Mouse (Mus musculus): ENCODE measurements around the gene Trp53tg5.

Trp53tg5 gene

DNA sequence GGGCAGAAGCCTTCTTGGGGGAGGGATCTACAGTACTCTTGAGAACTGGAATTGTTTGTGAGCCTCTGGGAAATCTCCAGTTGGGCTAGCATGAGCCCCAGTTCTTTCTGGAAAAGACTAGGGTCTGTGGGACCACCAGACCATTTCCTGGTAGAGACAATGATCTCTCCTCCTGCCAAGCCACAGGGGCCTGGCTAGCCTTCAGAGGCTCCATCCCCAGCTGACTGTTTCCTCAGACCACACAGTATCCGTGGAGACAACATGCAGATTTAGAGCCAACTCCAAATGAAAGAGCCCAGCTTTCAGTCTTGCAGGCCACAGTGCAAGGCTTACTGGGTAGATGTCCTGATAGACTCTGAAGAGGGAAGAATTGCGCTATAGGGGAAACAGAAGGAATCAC, 20.6 kb upstream of the Trp53tg5 start:
- DNase-seq, result no peak

DNA sequence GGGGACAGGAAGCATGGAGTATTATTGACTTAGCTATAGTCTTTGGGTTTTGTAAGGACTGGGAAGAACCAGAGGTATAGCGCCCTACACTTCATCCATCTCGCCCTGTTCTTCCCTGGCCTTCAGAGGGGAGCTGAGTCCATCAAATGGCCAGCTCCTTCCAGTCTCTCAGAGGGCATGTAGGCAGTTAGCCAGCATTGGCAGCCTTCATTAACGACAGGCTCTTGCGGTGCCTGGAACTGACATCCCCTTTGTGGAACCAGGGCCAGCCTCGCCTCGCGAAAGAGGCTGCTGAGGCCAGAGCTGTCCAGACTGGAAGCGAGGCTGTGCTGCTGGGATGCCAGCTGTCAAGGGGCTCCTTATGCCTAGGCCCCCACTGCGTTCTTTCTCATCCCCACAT, 14.3 kb upstream of the Trp53tg5 start:
- no peak for DNase-seq

DNA sequence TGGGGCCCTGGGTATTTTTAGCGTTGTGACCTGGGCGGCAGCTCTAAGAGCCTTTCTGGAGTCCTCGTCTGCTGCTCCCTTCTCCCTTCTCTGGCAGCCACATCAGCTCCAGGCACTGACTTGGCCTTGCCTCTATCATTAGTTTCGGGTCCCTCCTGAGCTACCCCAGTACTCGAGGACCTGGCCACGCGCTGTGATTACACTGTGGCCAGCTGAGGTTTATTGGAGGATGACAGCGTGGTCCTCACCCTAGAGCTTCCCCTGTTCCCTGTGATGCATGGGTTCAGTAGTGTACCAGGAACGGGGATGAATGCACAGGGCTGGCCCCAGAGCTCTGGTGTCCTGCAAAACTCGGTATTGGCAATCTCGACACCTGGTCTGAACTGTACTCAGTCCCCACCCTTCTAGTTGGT, 13.6 kb upstream of the Trp53tg5 start:
- no peak for DNase-seq

DNA sequence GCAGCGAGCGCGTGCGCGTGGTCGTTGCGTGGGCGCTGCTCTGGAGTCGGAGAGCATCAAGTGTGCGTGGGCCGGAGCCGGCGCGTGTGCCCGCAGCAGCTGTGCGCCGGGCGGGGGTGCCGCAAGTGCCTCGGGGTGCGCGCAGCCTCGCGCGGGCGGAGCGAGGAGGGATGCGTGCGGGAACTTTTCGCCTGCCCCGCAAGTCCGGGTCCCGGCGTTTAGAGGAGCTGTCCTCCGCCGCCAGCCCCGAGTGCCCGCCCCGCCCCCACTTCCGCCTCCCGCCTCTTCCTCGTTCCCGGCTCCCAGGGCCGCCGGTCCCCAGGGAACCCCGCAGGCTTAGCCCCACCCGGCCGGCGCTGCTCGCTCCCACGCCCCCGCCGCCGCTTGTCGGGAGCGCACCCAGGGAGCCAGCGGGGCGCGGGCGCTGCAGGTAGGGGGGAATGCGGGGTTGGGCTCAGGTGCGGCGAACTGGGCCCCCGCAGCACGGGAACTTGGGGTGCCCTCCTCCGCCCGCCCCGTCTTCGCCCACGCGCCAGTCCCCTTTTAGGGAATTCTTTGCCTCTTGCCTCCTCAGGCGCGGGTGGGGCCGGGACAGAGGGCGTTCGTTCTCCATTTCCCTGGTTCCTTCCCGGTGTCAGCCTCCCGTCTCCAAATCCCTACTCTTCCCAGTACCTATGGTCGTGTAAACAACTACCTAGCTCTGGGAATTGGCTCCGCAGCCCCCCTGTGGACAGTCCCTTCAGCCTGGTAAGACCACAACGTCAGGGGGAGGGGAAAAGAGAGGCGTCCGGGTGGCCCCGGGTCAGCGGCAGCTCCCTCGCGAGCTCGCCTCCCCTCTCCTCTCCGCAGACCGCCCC, 13.0 kb upstream of the Trp53tg5 start:
- DNase-seq, result peak; percentile 63 to 66

DNA sequence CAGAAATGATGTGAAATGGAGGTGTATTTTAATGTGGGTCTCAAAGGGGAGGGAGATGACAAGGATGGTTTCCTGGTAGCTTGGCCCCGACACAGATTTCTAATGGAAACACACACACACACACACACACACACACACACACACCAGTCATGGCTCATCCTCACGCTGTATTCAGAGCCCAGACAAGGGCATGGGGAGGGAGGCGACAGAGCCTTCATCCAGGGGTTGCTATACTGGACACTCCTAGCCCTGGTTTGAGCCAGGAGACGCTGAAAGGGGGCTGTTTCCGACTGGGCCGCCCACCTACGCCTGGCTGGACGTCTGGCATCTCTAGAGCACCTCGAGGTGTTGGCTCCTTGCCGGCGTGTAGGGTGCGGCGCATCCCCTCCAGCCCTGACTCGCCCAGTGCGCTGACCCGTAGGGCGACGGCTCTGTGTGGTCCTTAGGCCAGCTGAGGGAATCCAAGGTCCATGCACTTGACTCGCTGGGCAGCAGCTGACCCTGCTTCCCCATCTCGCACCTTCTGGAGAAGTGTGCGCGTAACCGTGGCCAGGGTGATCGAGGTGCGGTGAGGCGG, 12.2 kb upstream of the Trp53tg5 start, which contains the start of gene Dbndd2:
Gene Dbndd2, plus strand, starts transcription at position 426 of the 577 bp plus-strand sequence.
- DNase-seq, result no peak

DNA sequence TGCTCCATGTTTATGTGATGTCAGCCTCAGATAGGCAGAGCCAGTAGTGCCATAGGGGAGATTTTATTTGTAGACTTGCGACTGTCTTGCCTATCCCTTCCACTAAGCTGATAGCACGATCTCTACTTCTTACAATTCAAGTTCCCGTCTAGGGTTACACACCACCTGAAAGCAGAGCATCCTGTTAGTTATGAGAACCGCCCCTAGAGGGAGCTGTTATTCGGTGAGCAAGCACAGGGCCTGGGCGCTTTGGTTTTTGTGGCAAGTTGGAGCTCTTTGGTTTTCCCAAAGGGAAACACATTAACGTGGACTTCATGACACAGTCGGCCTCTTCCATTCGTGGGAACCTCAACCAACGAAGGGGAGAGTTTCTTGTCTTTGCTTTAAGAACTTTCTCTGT, 3.3 kb downstream of the Trp53tg5 start:
- DNase-seq, result peak; percentile 71 to 75

DNA sequence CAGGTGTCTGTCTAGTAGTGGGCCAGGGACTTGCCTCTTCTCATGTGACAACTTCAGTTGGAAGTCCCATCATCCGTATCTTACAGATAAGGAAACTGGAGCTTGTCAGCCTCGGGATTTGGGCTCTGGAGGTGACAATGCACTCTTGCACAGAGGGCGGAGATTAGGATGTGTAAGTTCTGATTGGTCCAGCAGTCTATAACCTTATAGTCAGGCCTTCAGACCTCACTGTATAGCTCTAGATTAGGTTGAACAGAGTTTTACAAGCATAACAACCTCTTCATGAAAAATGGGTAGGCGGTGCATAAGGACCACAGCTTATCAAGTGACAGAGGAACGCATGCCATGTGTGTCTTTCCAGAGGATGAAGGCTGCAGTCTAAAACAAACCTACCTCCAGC, 6.7 kb downstream of the Trp53tg5 start:
- DNase-seq, result no peak

DNA sequence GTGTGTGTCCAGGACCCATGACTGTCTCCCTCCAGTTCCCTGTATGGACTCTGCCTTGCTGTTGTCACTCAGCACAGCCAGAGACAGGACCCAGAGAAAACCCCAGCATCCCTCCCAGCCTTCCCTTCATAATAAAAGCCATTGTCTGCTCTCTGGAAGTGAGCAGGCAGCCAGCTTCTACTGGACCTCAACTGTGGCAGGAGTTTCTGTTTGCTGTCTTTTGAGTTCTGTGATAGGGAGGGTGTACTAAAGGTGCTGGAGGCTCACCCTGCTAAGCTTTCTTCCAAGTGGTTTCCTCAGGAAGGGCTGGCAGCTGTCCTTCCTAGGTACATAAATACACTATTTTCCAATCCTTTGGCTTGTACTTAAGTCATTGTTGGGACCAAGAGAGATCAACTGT, 8.4 kb downstream of the Trp53tg5 start:
- no peak for DNase-seq

DNA sequence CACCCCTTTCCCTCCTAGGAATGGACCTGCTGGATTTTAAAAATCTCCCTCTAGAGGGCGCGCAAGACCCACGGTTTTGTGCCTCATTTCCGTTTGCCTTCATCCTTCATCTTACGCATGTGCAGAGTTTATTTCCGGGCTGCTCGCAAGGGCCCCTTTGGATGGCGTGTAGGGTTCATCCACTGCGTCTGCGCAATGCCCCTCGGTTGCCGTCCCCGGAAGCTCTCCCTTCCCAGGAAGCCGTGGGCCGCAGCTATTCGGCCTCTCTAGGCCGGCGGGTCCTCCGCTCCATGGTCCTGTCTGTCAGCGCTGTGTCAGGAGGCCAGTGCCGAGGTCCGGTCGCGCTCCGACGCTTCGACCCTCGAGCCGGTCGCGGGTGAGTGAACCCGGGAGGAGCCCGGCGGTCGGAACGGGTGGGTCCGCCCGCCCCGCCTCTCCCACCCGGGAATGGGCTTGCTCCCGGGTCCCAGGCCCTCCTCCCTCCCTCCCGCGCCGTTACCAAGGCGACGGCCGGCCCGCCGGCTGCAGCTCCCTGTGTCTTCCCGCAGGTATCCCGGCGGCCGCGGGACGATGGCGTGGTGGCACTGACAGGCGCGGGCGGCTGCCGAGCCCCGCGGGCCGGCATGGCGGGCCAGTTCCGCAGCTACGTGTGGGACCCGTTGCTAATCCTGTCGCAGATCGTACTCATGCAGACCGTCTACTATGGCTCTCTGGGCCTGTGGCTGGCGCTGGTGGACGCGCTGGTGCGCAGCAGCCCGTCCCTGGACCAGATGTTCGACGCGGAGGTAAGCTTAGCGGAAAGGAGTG, 12.6 kb downstream of the Trp53tg5 start, which contains the start of gene Gm20458:
Gene Gm20458, plus strand, starts transcription at position 223 of the 807 bp plus-strand sequence.
- DNase-seq, result peak; percentile 91 to 93

DNA sequence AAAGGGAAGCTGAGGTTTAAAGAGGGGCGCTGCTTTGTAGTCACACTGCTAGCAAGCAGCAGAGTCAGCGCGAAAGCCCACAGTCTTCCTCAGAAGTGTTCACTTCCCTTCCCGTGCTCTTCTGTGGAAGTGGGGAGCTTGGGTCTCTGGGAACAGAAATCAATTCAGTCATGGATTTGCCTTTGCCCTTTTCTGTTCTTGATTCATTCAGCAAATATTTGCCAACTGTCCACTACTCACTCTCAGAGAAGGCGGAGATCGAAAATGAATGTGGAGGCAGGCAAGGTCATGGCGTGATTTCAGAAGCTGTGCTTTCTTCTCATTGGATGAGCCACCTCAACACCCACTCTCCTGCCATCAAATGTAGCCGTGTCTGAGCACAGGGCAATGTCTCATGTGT, 15.0 kb downstream of the Trp53tg5 start:
- DNase-seq, result peak in 1 of 2 experiments; percentile 38

DNA sequence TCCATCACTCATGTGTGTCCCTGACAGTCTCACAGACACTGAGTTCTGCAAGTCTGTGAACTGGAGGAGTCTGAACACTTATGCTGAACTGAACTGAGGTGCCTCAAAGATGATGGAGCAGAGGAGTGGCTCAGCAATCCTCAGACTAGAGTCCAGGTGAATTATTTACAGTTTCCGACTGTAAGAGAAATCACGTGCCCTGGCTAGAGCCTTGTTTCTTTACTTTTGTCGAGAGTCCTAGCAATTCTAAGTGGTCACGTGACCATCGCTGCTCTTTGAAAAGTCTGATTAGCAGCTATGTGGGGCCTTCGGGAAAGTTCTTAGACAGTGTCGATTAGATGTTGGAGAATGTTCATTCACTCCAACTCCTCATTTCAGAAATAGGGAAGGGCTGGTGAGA, 15.6 kb downstream of the Trp53tg5 start:
- DNase-seq, result no peak

DNA sequence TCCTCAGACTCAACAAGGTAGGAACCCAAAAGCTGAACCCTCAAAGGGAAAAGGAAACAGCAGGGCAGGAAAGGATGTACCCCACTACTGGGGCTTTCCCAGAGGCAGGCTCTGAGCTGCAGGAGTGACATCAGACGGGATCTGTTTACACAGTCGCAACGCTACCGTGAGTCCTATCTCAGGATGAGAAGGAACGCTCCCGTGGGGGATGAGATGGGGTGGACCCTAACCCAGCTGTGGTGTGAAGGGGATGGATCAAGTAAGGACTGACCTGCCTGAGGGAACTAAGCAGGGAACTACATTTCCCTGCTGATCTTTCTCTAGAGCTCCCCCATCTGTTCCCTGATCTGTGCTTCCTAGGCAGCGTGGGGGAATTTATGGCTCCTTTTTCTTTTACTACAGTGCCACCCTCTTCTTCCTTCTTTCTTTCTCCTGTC, 16.6 kb downstream of the Trp53tg5 start, which contains the start of gene Sys1:
Gene Sys1, plus strand, starts transcription at position 101 of the 437 bp plus-strand sequence.
- peak; percentile 61 to 67 for DNase-seq

DNA sequence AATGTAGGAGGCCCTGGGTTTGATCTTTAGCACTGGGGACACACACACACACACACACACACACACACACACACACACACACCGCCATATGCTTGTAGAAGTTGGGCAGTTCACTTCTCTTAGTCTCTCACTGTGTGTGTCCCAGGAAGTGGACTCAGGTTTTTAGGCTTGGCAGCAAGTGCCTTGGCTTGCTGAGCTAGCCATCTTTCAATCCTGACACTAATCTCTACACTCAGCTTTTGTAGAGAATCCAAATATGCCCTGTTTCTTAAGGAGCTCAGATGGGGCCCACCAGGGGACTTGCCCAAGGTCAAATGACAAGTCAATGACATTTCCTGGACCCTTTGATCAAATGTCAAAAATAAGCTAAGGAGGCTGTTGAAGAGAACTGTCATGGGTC, 17.1 kb downstream of the Trp53tg5 start:
- DNase-seq, result no peak

DNA sequence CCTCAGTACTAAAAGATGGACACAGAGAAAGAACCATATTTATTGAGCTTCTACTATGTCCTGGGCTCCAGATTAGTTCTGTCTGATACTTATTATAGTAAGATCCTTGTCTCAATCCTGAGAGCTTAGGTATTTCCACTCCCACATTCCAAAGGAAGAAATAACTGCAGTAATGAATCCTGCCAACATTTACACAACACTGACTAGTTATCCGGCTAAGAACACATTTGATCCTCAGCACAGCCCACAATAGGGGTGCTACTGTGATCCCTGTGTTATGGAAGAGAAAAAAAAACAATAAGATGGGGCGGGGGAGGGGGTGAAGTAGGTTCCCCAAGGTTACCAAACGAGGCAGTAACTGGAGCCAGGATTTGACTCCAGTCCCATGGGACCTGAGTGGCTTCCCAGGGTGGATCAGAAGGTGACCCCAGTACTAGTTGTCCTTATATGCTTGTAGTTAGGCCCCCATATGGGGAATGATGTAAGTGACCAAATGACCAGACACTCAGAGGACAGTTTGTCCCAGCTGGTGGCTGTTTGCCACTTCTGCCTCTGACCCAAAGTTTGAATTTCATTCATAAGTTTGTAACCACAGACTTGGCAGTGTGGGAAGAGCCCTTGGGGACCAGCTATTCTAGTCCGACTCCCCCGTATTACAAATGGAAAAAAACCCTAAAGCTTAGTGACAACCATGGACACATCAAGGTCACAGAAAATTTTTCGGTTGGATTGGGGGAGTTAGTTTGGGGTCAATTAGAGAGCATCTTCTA, 17.9 kb downstream of the Trp53tg5 start:
- DNase-seq, result no peak

DNA sequence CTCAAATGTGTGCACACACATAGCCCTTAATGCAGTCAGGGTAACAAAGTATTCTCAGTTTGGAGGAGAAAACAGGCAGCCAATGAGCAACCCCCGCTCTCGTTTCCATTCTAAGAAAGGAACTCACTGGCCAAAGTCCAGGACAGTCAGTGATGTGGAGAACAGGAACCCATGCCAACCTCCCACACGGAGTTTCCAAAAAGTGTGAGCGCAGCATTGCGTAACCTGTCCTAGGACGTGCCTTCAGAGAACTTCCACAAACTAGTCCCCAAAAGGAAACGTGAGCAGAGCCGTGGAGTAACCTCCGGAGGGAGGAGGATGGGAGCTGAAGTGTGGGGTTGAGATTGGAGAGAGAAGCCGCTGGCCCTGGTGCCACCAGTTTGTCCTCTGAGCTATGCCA, 18.7 kb downstream of the Trp53tg5 start:
- no peak for DNase-seq

DNA sequence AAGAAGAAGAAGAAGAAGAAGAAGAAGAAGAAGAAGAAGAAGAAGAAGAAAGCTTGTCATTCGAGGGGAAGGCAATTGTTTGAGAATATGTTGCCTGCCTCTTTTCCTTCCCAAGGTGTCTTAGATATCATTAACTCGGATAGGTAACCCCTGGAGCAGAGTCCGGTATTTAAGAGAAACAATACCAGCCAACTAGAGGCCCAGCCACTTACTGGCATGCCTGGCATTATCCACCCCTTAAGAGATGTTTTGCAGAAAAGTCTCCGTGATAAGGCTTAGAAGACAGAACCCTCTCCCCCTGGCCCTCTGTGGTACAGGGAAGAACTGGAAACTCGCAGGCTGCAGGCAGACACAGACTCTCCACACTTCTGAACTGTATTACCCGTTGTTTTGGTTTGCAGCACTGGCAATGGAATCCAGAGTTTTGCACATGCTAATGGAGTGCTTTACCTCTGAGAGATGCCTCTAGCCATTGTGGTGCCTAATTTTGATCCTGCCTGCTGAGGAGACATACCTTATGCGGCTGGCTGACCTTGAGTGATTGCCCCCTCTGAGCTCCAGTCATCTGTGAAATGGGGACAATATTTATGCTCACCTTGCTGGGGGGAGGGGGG, 19.5 kb downstream of the Trp53tg5 start:
- DNase-seq, result no peak

DNA sequence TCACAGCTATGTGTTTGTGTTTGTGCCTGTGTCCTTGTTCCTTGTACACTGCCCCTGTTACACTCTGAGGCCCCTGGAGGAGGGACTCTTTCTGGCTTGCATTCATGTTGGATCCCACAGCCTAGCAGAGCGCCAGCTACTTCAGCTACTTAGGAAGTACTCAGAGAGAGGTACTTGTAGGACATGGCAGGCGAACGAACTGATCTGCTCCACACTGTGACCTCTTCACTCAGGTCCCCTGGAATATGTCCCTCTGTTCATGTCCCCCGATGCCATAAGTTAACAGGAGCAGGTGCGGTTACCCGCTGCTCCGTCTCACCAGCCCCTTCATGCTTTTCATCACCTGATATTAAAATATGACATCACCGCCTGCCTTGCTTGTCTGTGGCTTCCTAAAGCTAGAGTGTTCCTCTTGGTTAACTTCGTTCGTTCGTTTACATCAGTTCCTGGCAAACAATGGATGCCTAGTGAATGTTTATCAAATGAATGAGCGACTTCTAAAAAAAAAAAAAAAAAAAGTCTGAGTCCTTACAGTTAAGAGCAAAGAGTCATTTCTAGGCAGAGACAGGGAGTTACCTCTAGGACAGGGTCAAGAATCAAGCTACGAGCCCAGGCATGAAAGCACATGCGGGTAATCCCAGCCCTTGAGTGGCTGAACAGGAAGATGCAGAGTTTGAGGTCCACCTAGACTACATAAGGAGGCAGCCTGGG, 20.3 kb downstream of the Trp53tg5 start:
- no peak for DNase-seq

DNA sequence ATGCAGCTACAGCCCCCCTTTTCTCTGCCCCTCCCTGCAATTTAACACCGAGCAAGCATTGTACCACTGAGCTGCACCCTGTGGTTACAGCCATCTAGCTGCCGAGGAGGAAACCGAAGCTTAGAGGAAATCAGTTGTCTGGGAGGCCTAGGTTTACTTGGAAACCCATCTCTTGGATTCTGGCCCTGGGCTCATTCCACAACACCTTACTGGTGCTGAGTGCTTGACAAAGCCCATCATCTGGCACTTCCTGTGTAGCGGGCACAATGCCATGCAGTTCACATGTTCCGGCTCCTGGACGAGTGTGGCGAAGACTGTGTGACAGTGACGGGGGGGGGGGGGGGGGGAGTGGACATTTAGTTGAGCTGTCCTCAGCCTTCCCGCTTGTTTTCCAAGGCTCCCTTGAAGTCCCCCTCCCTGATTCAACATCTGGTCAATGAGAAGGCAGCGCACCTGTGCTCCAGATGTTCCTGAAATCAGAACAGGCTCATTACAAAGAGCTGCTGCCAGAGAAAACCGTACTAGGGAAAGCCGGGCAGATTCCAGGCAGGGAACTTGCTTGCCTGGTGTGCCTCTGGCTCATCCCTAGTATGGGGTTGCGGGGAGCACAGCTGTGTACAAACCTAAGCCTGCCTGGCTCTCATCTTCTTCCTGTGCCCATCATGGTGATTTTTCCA, 21.4 kb downstream of the Trp53tg5 start:
- no peak for DNase-seq

DNA sequence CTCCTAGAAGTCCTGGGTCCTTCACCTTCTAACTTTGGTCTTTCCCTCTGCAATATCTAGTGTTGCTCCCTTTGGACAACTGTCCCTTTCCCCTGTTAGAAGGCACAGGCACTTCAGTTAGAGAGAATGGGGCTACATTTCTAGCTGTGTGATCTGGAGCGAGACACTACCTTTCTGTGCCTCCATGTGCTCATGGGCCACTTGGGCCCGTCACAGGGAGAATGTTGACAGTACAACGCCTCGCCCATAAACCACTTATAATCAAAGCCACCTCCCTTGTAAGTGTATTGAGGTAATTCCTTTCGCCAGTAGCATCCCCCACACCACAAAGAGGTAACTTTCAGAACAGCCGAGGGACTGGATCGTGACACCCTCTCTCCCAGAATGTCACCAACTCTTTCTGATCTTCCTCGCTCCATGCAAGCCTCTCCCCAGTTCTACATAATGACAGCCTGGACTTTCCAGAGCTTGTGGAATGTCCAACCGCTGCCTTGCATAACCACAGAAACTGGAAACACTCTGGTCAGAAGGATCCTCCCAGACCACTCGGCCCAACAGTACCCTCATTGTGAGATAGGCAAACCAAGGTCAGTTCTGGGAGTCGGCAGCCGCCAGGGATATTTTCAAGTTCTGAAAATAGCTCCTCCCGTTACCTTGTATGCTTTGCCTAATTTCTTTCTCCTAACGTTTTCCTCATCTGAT, 24.0 kb downstream of the Trp53tg5 start:
- DNase-seq, result no peak

DNA sequence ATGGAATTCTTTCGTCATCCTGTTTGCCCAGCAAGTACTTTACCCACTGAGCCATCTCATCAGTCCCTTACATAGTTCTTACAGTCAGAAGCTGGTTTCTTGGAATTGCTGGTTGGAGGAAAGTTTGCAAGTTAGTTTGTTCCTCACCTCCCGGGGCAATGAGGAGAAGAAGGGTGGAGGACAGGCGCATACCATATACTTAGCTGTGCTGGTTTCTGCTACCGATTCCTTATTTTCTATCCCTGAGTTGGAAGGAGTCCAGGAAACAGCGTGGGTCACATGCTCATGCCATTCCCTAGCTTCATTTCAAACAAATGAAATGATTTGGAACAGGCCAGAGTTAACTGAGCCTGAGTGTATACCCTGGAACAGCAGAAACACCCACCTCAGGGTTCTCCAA, 24.6 kb downstream of the Trp53tg5 start:
- no peak for DNase-seq

Measured in B cell, adult 2 months (primary cell).